Mouse (Mus musculus) regulatory T cell (primary cell): ENCODE results near the gene Unc45b.
"Not testable (repeated sequence)": the region's sequence is repeated elsewhere in the genome, so short reads cannot be mapped to it uniquely, and the experiment has no call there.

ENCODE experiments used
- in situ Hi-C: fragments of 300-600 bp; cut with MboI, MseI; formaldehyde crosslinking; loops from one replicate; pipeline ENCODE4 v1.15.1; 2025; ENCODE audit warnings: high pct_unique_total_duplicates

Gene Unc45b

GRCm38 (mm10) chr11:82943336-82943735, 33.0 kb downstream of the Unc45b start:
- in situ Hi-C loops = no loop called here

GRCm38 (mm10) chr11:82945636-82946035, 35.3 kb downstream of the Unc45b start:
- in situ Hi-C loops = no loop called here

GRCm38 (mm10) chr11:82947457-82947856, 37.1 kb downstream of the Unc45b start:
- in situ Hi-C loops = no loop called here

GRCm38 (mm10) chr11:82949036-82949435, 38.7 kb downstream of the Unc45b start:
- in situ Hi-C loops = no loop called here

GRCm38 (mm10) chr11:82950736-82951481, 40.6 kb downstream of the Unc45b start, which contains the start of gene Slfn5:
Slfn5 (plus strand) TSS chr11:82951349.
- in situ Hi-C loops = no loop called here

- in situ Hi-C loops = no loop called here
These were observed 41.7 kb downstream of the Unc45b start for GRCm38 (mm10) chr11:82951865-82952611.

- in situ Hi-C loops = no loop called here
These were observed 42.5 kb downstream of the Unc45b start for GRCm38 (mm10) chr11:82952612-82953542.

- in situ Hi-C loops = no loop called here
These were observed 44.3 kb downstream of the Unc45b start for GRCm38 (mm10) chr11:82954631-82955030.

- in situ Hi-C loops = no loop called here
These were observed 46.6 kb downstream of the Unc45b start for GRCm38 (mm10) chr11:82956925-82957324.

GRCm38 (mm10) chr11:82959613-82960012, 49.3 kb downstream of the Unc45b start:
- in situ Hi-C loops = loop anchor here (5.0 kb wide), 1 partner anchor 47 kb away; the partner anchor contains the start of gene Unc45b

- in situ Hi-C loops = loop anchor here (5.0 kb wide), 1 partner anchor 49 kb away; the partner anchor contains the start of gene Unc45b
These were observed 51.4 kb downstream of the Unc45b start for GRCm38 (mm10) chr11:82961743-82962142.

- in situ Hi-C loops = loop anchor here (5.0 kb wide), 1 partner anchor 50 kb away; the partner anchor contains the start of gene Unc45b
These were observed 51.9 kb downstream of the Unc45b start for GRCm38 (mm10) chr11:82962215-82962614.

- in situ Hi-C loops = no loop called here
These were observed 60.6 kb downstream of the Unc45b start for GRCm38 (mm10) chr11:82970712-82971589.

GRCm38 (mm10) chr11:82971590-82971974, 61.2 kb downstream of the Unc45b start:
- in situ Hi-C loops = no loop called here

GRCm38 (mm10) chr11:82973916-82974315, 63.6 kb downstream of the Unc45b start:
- in situ Hi-C loops = no loop called here

GRCm38 (mm10) chr11:82982409-82982808, 72.1 kb downstream of the Unc45b start:
- in situ Hi-C loops = not testable (repeated sequence)

GRCm38 (mm10) chr11:82983193-82983592, 72.8 kb downstream of the Unc45b start:
- in situ Hi-C loops = no loop called here

GRCm38 (mm10) chr11:82987621-82988020, 77.3 kb downstream of the Unc45b start:
- in situ Hi-C loops = no loop called here

GRCm38 (mm10) chr11:82989357-82989756, 79.0 kb downstream of the Unc45b start:
- in situ Hi-C loops = no loop called here

- in situ Hi-C loops = not testable (repeated sequence)
These were observed 80.4 kb downstream of the Unc45b start for GRCm38 (mm10) chr11:82990612-82991385.
